Mouse (Mus musculus): Measurements from ENCODE around the gene Tub. TPM values are rescaled to one million over a fixed set of nuclear protein-coding genes. Genes with fewer than 3 reads are reported as not detected.

Tub gene
- 0.29 and 0.48 TPM in 2 replicates for polyA plus RNA-seq (2014; fragmentation: Nextera tagmentation; extraction: Ambion mirVana)

DNA sequence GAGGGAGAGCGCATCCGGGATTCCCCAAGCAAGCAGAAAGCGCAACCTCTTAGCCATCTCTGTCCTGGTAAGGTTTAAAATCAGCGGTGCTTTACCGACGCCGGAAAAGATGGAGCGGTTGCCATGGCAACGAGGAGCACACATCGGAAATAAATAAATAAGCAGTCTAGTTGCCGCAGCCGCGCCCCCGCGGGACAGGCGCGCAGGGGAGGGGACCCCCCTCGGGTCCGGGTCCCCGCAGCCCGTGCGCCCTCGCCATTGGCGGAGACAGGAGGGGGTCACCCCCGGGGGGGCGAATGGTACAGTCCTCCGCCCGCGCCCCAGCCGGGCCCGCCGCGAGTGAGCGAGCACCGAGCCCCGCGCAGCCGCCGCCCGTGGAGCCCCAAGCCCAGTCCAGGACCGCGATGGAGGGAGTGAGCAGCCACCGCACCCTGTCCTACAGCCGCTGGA is at the start of gene Tub:
TSS of gene Tub (plus strand) at position 27 of the 450 bp plus-strand sequence.
- Histone ChIP-seq H3K9me3 (ENCODE audit: control insufficient read depth, low read length) (no peaks in the 10 kb centered on the region), H3K27ac (ENCODE audit: low read depth, low read length) (no peak within 1 kb of the TSS), H3K36me3 (ENCODE audit: control insufficient read depth, insufficient read depth, low read length) (no peaks in the 10 kb centered on the region), H3K9ac (ENCODE audit: low read depth, low read length) (no peak within 1 kb of the TSS), H3K27me3 (replicated peaks; ENCODE audit: control insufficient read depth, insufficient read depth, low read length) (peaks cover 45% of the 10 kb centered on the region), H3K4me2 (peak within 1 kb of the TSS; percentile 61), H3K4me3 (ENCODE audit: low read depth, low read length) (peak within 1 kb of the TSS; percentile 43), H3K4me1 (replicated peaks; ENCODE audit: control insufficient read depth, insufficient read depth, low read length) (no peaks in the 10 kb centered on the region; the same call in 1 of the 2 replicates)
- 4% methylated on average over 42 of the region's 44 CpGs for WGBS
- ATAC-seq (replicated peaks; ENCODE audit: low FRiP score) (0 out of 2 replicates have a peak, but pooled peaks have one; percentile 20), DNase-seq (ENCODE audit: low spot score) (no peak)

DNA sequence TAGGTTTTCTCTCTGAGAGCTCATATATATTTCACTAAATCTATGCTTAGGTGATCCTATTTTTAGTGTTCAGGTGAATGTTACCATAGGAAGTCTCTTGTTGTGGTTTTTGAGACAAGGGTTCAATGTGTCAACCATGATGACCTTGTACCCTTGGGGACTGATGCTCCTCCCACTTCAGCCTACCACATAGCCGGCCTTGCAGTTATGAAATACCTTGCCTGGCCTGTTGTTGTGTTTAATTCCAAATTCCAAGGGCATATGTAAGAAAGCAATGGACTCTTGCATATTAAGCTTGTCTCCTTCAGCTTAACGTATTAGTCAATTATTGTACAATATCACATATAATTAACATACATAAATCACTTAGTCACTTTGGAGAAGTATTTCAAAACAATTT is 46.2 kb upstream of the Tub start:
- Histone ChIP-seq H3K9ac (ENCODE audit: low read depth, low read length) (no peak overlapping the region), H3K36me3 (ENCODE audit: control insufficient read depth, insufficient read depth, low read length) (no peaks in the 10 kb centered on the region), H3K27me3 (replicated peaks; ENCODE audit: control insufficient read depth, insufficient read depth, low read length) (no peaks in the 10 kb centered on the region), H3K27ac (ENCODE audit: low read depth, low read length) (no peak overlapping the region), H3K9me3 (ENCODE audit: control insufficient read depth, low read length) (no peaks in the 10 kb centered on the region), H3K4me3 (ENCODE audit: low read depth, low read length) (no peak overlapping the region), H3K4me1 (replicated peaks; ENCODE audit: control insufficient read depth, insufficient read depth, low read length) (no peaks in the 10 kb centered on the region), H3K4me2 (no peak overlapping the region)
- WGBS: 71% methylated on average over 2 of the region's 2 CpGs
- ATAC-seq (replicated peaks; ENCODE audit: low FRiP score) (no peak), DNase-seq (ENCODE audit: low spot score) (no peak)

- no peaks in the 10 kb centered on the region for H3K4me1 ChIP-seq (replicated peaks; ENCODE audit: control insufficient read depth, insufficient read depth, low read length)
- 44% methylated on average over 4 of the region's 4 CpGs for WGBS
- H3K4me3 ChIP-seq (ENCODE audit: low read depth, low read length): no peak overlapping the region
Observed at GRCm38 (mm10) chr7:108927043-108927442, 23.1 kb upstream of the Tub start.

GRCm38 (mm10) chr7:108928280-108929188 is 21.6 kb upstream of the Tub start:
- no peak for DNase-seq (ENCODE audit: low spot score)
- Histone ChIP-seq H3K9ac (ENCODE audit: low read depth, low read length) (no peak overlapping the region), H3K4me3 (ENCODE audit: low read depth, low read length) (no peak overlapping the region), H3K4me2 (no peak overlapping the region), H3K9me3 (ENCODE audit: control insufficient read depth, low read length) (no peaks in the 10 kb centered on the region), H3K4me1 (replicated peaks; ENCODE audit: control insufficient read depth, insufficient read depth, low read length) (no peaks in the 10 kb centered on the region), H3K36me3 (ENCODE audit: control insufficient read depth, insufficient read depth, low read length) (no peaks in the 10 kb centered on the region), H3K27ac (ENCODE audit: low read depth, low read length) (no peak overlapping the region), H3K27me3 (replicated peaks; ENCODE audit: control insufficient read depth, insufficient read depth, low read length) (no peaks in the 10 kb centered on the region)
- ATAC-seq (replicated peaks; ENCODE audit: low FRiP score): no peak
- 82% methylated on average over 11 of the region's 11 CpGs for WGBS

More at GRCm38 (mm10) chr7:108927043-108927442, 23.1 kb upstream of the Tub start:
- no peaks in the 10 kb centered on the region for H3K36me3 ChIP-seq (ENCODE audit: control insufficient read depth, insufficient read depth, low read length)
- no peak for ATAC-seq (replicated peaks; ENCODE audit: low FRiP score)
- H3K9me3 ChIP-seq (ENCODE audit: control insufficient read depth, low read length): no peaks in the 10 kb centered on the region
- no peak overlapping the region for H3K27ac ChIP-seq (ENCODE audit: low read depth, low read length)
- DNase-seq (ENCODE audit: low spot score): no peak
- no peak overlapping the region for H3K4me2 ChIP-seq
- no peaks in the 10 kb centered on the region for H3K27me3 ChIP-seq (replicated peaks; ENCODE audit: control insufficient read depth, insufficient read depth, low read length)
- H3K9ac ChIP-seq (ENCODE audit: low read depth, low read length): no peak overlapping the region

- no peak within 1 kb of the TSS for H3K4me2 ChIP-seq
- WGBS: 60% methylated on average over 6 of the region's 6 CpGs
- H3K9me3 ChIP-seq (ENCODE audit: control insufficient read depth, low read length): no peaks in the 10 kb centered on the region
- H3K4me1 ChIP-seq (replicated peaks; ENCODE audit: control insufficient read depth, insufficient read depth, low read length): no peaks in the 10 kb centered on the region
- no peaks in the 10 kb centered on the region for H3K36me3 ChIP-seq (ENCODE audit: control insufficient read depth, insufficient read depth, low read length)
- ATAC-seq (replicated peaks; ENCODE audit: low FRiP score) (no peak), DNase-seq (ENCODE audit: low spot score) (no peak)
- H3K4me3 ChIP-seq (ENCODE audit: low read depth, low read length): no peak within 1 kb of the TSS
- no peak within 1 kb of the TSS for H3K27ac ChIP-seq (ENCODE audit: low read depth, low read length)
- no peak within 1 kb of the TSS for H3K9ac ChIP-seq (ENCODE audit: low read depth, low read length)
- H3K27me3 ChIP-seq (replicated peaks; ENCODE audit: control insufficient read depth, insufficient read depth, low read length): no peaks in the 10 kb centered on the region
Observed at GRCm38 (mm10) chr7:108929726-108930393, 20.3 kb upstream of the Tub start, which contains the start of gene Nlrp10. Nlrp10 (minus strand) TSS chr7:108930178.

DNA sequence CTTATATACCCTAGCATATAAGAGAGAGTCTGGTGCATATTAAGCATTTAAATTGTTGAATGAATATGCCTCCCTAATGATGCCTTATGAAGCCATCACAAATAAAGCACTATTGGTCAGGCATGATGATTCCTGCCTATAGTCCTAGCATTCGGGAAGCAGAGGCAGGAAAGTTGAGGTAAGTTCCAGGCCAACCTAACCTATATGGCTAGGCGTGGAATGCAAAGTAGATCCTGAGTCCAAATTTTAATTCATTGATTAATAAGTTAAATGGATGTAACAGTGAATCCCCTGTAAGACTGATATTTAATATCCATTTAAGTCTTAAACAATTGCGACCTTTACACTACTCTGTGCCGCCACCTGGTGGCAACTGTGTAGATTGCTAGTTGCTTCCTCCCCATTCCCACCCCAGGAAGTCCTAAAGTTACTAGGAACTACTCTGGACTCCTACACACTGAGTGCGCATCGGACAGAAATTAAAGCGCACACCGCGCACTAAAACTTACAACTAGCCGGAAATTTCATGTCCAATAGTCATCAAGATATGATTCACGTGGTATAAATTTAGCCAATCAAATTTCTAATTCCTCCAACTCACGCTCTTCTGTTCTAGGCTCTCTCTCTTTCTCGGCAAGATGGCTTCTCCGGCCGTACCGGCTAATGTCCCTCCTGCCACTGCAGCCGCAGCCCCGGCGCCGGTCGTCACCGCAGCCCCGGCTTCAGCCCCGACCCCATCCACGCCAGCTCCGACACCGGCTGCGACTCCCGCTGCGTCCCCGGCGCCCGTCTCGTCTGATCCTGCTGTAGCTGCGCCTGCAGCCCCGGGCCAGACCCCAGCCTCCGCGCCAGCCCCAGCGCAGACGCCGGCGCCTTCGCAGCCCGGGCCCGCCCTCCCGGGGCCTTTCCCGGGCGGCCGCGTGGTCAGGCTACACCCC is 16.1 kb upstream of the Tub start, which contains the start of gene Eif3f:
TSS of gene Eif3f (plus strand) at position 624 of the 938 bp plus-strand sequence.
- ATAC-seq (replicated peaks; ENCODE audit: low FRiP score): peak; percentile 95
- H3K36me3 ChIP-seq (ENCODE audit: control insufficient read depth, insufficient read depth, low read length): peaks cover 22% of the 10 kb centered on the region
- WGBS: 3% methylated on average over 50 of the region's 50 CpGs

GRCm38 (mm10) chr7:108934836-108935235 is 15.3 kb upstream of the Tub start:
- DNase-seq (ENCODE audit: low spot score): no peak
- WGBS: 4% methylated on average over 8 of the region's 8 CpGs
- no peak overlapping the region for H3K27ac ChIP-seq (ENCODE audit: low read depth, low read length)

More for the DNA sequence above, 16.1 kb upstream of the Tub start, which contains the start of gene Eif3f:
- Histone ChIP-seq H3K4me1 (replicated peaks; ENCODE audit: control insufficient read depth, insufficient read depth, low read length) (peaks cover 7% of the 10 kb centered on the region), H3K4me2 (peak within 1 kb of the TSS; percentile 71), H3K9ac (ENCODE audit: low read depth, low read length) (peak within 1 kb of the TSS; percentile 90), H3K27ac (ENCODE audit: low read depth, low read length) (peak within 1 kb of the TSS; percentile 52; the same call in 1 of the 2 replicates), H3K9me3 (ENCODE audit: control insufficient read depth, low read length) (no peaks in the 10 kb centered on the region), H3K27me3 (replicated peaks; ENCODE audit: control insufficient read depth, insufficient read depth, low read length) (no peaks in the 10 kb centered on the region), H3K4me3 (ENCODE audit: low read depth, low read length) (peak within 1 kb of the TSS; percentile 86)
- peak; percentile 78 for DNase-seq (ENCODE audit: low spot score)

DNA sequence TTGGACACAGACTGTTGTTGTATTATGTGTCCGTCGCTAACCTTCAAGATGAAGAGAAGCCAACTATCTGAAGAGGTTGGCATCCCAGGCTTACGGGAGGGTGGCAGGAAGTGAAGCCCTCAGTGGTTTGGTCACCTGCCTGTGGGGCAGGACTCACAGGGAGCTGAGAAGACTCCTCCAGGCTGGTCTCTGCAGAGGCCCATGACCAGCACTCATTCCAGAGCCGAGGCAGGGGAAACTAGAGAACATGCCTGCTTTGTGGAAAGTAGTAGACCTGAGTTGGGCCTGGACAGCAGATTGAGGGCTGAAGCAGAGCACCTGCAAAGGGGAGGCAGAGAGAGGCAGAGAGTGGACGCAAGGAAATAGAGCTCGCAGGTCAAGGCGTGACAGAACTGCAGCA is 14.7 kb upstream of the Tub start:
- no peak for ATAC-seq (replicated peaks; ENCODE audit: low FRiP score)
- no peak overlapping the region for H3K27ac ChIP-seq (ENCODE audit: low read depth, low read length)
- H3K9me3 ChIP-seq (ENCODE audit: control insufficient read depth, low read length): no peaks in the 10 kb centered on the region
- H3K4me3 ChIP-seq (ENCODE audit: low read depth, low read length): peak overlapping the region; percentile 86
- H3K36me3 ChIP-seq (ENCODE audit: control insufficient read depth, insufficient read depth, low read length): peaks cover 29% of the 10 kb centered on the region
- WGBS: 76% methylated on average over 7 of the region's 7 CpGs
- no peaks in the 10 kb centered on the region for H3K27me3 ChIP-seq (replicated peaks; ENCODE audit: control insufficient read depth, insufficient read depth, low read length)
- DNase-seq (ENCODE audit: low spot score): no peak
- peak overlapping the region; percentile 90 for H3K9ac ChIP-seq (ENCODE audit: low read depth, low read length)
- H3K4me1 ChIP-seq (replicated peaks; ENCODE audit: control insufficient read depth, insufficient read depth, low read length): peaks cover 7% of the 10 kb centered on the region
- peak overlapping the region; percentile 71 for H3K4me2 ChIP-seq

More at GRCm38 (mm10) chr7:108934836-108935235, 15.3 kb upstream of the Tub start:
- no peak for ATAC-seq (replicated peaks; ENCODE audit: low FRiP score)
- H3K4me2 ChIP-seq: peak overlapping the region; percentile 71
- no peaks in the 10 kb centered on the region for H3K27me3 ChIP-seq (replicated peaks; ENCODE audit: control insufficient read depth, insufficient read depth, low read length)
- H3K9me3 ChIP-seq (ENCODE audit: control insufficient read depth, low read length): no peaks in the 10 kb centered on the region
- peaks cover 24% of the 10 kb centered on the region for H3K36me3 ChIP-seq (ENCODE audit: control insufficient read depth, insufficient read depth, low read length)
- peak overlapping the region; percentile 86 for H3K4me3 ChIP-seq (ENCODE audit: low read depth, low read length)
- peaks cover 7% of the 10 kb centered on the region for H3K4me1 ChIP-seq (replicated peaks; ENCODE audit: control insufficient read depth, insufficient read depth, low read length)
- peak overlapping the region; percentile 90 for H3K9ac ChIP-seq (ENCODE audit: low read depth, low read length)

Data from liver, embryonic 11.5 days (tissue).